Mouse (Mus musculus) forebrain, embryonic 10.5 days (tissue): ENCODE data around the gene Fcor. TPM values are rescaled to one million over a fixed set of nuclear protein-coding genes. Genes with fewer than 3 reads are reported as not detected.
A peak's percentile ranks its signal among the peaks of the same experiment; 100 is the strongest.

Source experiments
- DNase-seq: peaks from one replicate; pipeline ENCODE4 v3.0.0-alpha.2; 2017; ENCODE audit warnings: low spot score; ENCODE audit errors: extremely low spot score
- H3K27ac ChIP-seq: fragments of 300-500 bp; sonication (generic); 2 replicates; pipeline ENCODE4 v1.5.1; 2016; ENCODE audit warnings: mild to moderate bottlenecking
- H3K27me3 ChIP-seq: fragments of 300-500 bp; sonication (generic); 2 replicates; pipeline ENCODE4 v1.6.1; 2016; ENCODE audit warnings: mild to moderate bottlenecking; ENCODE audit not compliant: poor library complexity, severe bottlenecking
- H3K36me3 ChIP-seq: fragments of 300-500 bp; sonication (generic); replicated peaks from 2 replicates; pipeline ENCODE4 v1.6.1; 2016; ENCODE audit warnings: mild to moderate bottlenecking, moderate library complexity
- H3K4me1 ChIP-seq: fragments of 300-500 bp; sonication (generic); 2 replicates; pipeline ENCODE4 v1.6.1; 2016
- H3K4me3 ChIP-seq: fragments of 300-500 bp; sonication (generic); 2 replicates; pipeline ENCODE4 v1.5.1; 2016; ENCODE audit warnings: mild to moderate bottlenecking, moderate library complexity
- H3K9me3 ChIP-seq: fragments of 300-500 bp; sonication (generic); 2 replicates; pipeline ENCODE4 v1.6.1; 2016; ENCODE audit warnings: mild to moderate bottlenecking, moderate library complexity
- WGBS: fragments of 180-500 bp; shearing (Covaris S2); methylation state at CpG from one replicate; pipeline ENCODE4 v1.1.7; 2016; 5-methylcytosine and 5-hydroxymethylcytosine counted together
- polyA plus RNA-seq: library from polyadenylated mRNA; unstranded; fragments of >200 nt; fragmentation: Nextera tagmentation; extraction: Ambion mirVana; gene quantifications from 2 replicates; pipeline ENCODE4 v1.2.1, GENCODE M21; 2016

The Fcor gene
- polyA plus RNA-seq, 1 experiment from 2014 or later: 12.1 TPM

- H3K4me1 ChIP-seq: peaks cover 16% of the 10 kb centered on the region
- H3K27ac ChIP-seq: peak within 1 kb of the TSS; percentile 74
- no peaks in the 10 kb centered on the region for H3K9me3 ChIP-seq
- DNase-seq: peak; percentile 60
- H3K27me3 ChIP-seq: peaks cover 15% of the 10 kb centered on the region
- 7% methylated on average over 47 of the region's 47 CpGs for WGBS
- H3K4me3 ChIP-seq: peak within 1 kb of the TSS; percentile 66
- peaks cover 14% of the 10 kb centered on the region for H3K36me3 ChIP-seq
Observed at GRCm38 (mm10) chr8:3630647-3631477, 41.3 kb downstream of the Fcor start, which contains the start of gene Stxbp2. Gene Stxbp2, plus strand, starts transcription at chr8:3630955.

- H3K9me3 ChIP-seq: no peaks in the 10 kb centered on the region
- H3K36me3 ChIP-seq: no peaks in the 10 kb centered on the region
- no peak overlapping the region for H3K4me3 ChIP-seq
- H3K27ac ChIP-seq: no peak overlapping the region
- 33% methylated on average over 5 of the region's 5 CpGs for WGBS
- peaks cover 15% of the 10 kb centered on the region for H3K27me3 ChIP-seq
- peaks cover 16% of the 10 kb centered on the region for H3K4me1 ChIP-seq
- no peak for DNase-seq
Observed at GRCm38 (mm10) chr8:3628014-3628413, 44.1 kb downstream of the Fcor start.

GRCm38 (mm10) chr8:3626971-3627370 is 45.2 kb downstream of the Fcor start:
- Histone ChIP-seq H3K4me3 (no peak overlapping the region), H3K36me3 (no peaks in the 10 kb centered on the region), H3K27me3 (peaks cover 15% of the 10 kb centered on the region), H3K4me1 (peaks cover 20% of the 10 kb centered on the region), H3K9me3 (no peaks in the 10 kb centered on the region), H3K27ac (no peak overlapping the region)
- no peak for DNase-seq
- WGBS: 66% methylated on average over 5 of the region's 5 CpGs

GRCm38 (mm10) chr8:3625445-3625844 is 46.7 kb downstream of the Fcor start, which contains the start of gene Pcp2:
Gene Pcp2, minus strand, starts transcription at chr8:3625545.
- no peak within 1 kb of the TSS for H3K27ac ChIP-seq
- H3K27me3 ChIP-seq: peaks cover 14% of the 10 kb centered on the region
- peaks cover 11% of the 10 kb centered on the region for H3K4me1 ChIP-seq
- DNase-seq: no peak
- 51% methylated on average over 1 of the region's 1 CpGs for WGBS
- no peaks in the 10 kb centered on the region for H3K9me3 ChIP-seq
- H3K4me3 ChIP-seq: no peak within 1 kb of the TSS; the same call in 1 of the 2 replicates
- no peaks in the 10 kb centered on the region for H3K36me3 ChIP-seq

GRCm38 (mm10) chr8:3622119-3622518 is 50.0 kb downstream of the Fcor start:
- H3K36me3 ChIP-seq: peaks cover 20% of the 10 kb centered on the region
- H3K4me3 ChIP-seq: peak overlapping the region; percentile 86
- no peaks in the 10 kb centered on the region for H3K27me3 ChIP-seq
- no peaks in the 10 kb centered on the region for H3K9me3 ChIP-seq
- H3K27ac ChIP-seq: peak overlapping the region; percentile 82; the same call in 1 of the 2 replicates
- DNase-seq: no peak
- WGBS: 78% methylated on average over 8 of the region's 8 CpGs
- peaks cover 20% of the 10 kb centered on the region for H3K4me1 ChIP-seq

- no peaks in the 10 kb centered on the region for H3K27me3 ChIP-seq
- H3K27ac ChIP-seq: peak within 1 kb of the TSS; percentile 82
- DNase-seq: peak; percentile 100
- no peaks in the 10 kb centered on the region for H3K9me3 ChIP-seq
- H3K36me3 ChIP-seq: peaks cover 26% of the 10 kb centered on the region
- under 1% methylated on average over 37 of the region's 37 CpGs for WGBS
- peak within 1 kb of the TSS; percentile 86 for H3K4me3 ChIP-seq
- H3K4me1 ChIP-seq: peaks cover 20% of the 10 kb centered on the region
Observed at GRCm38 (mm10) chr8:3621199-3621970, 50.8 kb downstream of the Fcor start, which contains the start of the genes Xab2 and Pet100. Gene Xab2, minus strand, starts transcription at chr8:3621316. Gene Pet100, plus strand, starts transcription at chr8:3621548.

Other genes with a start within 250 kb of the Fcor start
- 4.5 and 5.8 TPM in 2 replicates for gene Pex11g, start 204.7 kb downstream of the Fcor start, polyA plus RNA-seq
- not detected in 2 replicates for gene Tex45, start 201.5 kb downstream of the Fcor start, polyA plus RNA-seq
- gene Zfp358, start 179.2 kb downstream of the Fcor start, polyA plus RNA-seq: 61.6 and 64.8 TPM in 2 replicates
- gene Mcoln1, start 171.9 kb downstream of the Fcor start, polyA plus RNA-seq: 56.9 and 59.3 TPM in 2 replicates
- gene Pnpla6, start 157.0 kb downstream of the Fcor start, polyA plus RNA-seq: 21.2 and 22.1 TPM in 2 replicates
- 8.4 and 13.1 TPM in 2 replicates for gene C330021F23Rik, start 104.4 kb downstream of the Fcor start, polyA plus RNA-seq
- 11.6 and 12.7 TPM in 2 replicates for gene Camsap3, start 85.1 kb downstream of the Fcor start, polyA plus RNA-seq
- 76.9 and 79.5 TPM in 2 replicates for gene Xab2, start 51.0 kb downstream of the Fcor start, polyA plus RNA-seq
- gene Pet100, start 50.8 kb downstream of the Fcor start, polyA plus RNA-seq: 83.0 and 92.6 TPM in 2 replicates
- 0.32 and 0.85 TPM in 2 replicates for gene Pcp2, start 46.8 kb downstream of the Fcor start, polyA plus RNA-seq
- 35.8 and 38.1 TPM in 2 replicates for gene Stxbp2, start 41.4 kb downstream of the Fcor start, polyA plus RNA-seq
- gene Retn, start 16.6 kb downstream of the Fcor start, polyA plus RNA-seq: 0.30 and 0.31 TPM in 2 replicates
- 0.09 and 0.20 TPM in 2 replicates for gene Mcemp1, start 6.6 kb downstream of the Fcor start, polyA plus RNA-seq
- gene Trappc5, start 3.9 kb upstream of the Fcor start, polyA plus RNA-seq: 43.3 and 47.5 TPM in 2 replicates
- 0.22 and 0.38 TPM in 2 replicates for gene Fcer2a, start 21.8 kb upstream of the Fcor start, polyA plus RNA-seq
- not detected in 2 replicates for gene Clec4g, start 48.3 kb upstream of the Fcor start, polyA plus RNA-seq
- gene Cd209a, start 76.6 kb upstream of the Fcor start, polyA plus RNA-seq: not detected in 2 replicates
- not detected in 2 replicates for gene Cd209e, start 181.9 kb upstream of the Fcor start, polyA plus RNA-seq
- gene Cd209d, start 206.2 kb upstream of the Fcor start, polyA plus RNA-seq: not detected in 2 replicates